Mouse (Mus musculus): Measurements from ENCODE around the gene Rara.

Gene Rara

DNA sequence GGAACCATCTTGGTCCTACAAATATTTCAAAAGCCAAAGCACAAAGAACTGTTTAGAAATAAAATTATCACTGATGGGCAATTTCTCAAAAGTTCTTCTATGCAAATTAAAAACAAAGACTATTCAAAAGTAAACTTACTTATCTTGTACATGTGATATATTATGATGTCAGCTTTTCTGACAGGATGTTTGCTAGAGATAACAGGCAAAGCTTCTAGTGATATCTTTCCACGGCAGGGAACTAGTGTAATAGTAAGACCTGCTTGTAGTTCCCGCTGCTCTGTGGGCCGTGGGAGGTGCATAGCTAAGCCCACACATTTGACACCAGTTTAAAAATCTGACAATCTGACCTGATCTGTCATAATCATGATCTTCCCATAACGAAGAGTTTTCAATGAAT, 82.5 kb downstream of the Rara start:
- DNase-seq: no peak

DNA sequence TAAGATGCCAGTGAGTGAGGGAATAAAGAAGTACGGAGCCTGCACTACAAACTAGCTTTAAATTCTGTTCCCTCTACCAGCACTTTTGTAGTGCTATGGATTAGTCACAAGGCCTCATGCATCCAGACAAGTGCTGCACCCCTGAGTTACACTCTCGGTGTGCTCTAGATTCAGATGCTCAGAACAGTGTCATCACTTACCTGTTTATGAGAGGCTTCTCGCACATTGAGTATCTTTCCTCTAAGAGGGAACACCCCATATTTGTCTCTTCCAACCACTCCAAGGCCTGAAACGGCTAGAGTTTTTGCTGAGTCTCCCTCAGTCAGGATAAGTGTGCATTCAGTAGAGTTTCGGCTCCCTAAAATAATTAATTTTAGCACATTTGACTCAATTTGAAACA, 83.1 kb downstream of the Rara start:
- DNase-seq: no peak

DNA sequence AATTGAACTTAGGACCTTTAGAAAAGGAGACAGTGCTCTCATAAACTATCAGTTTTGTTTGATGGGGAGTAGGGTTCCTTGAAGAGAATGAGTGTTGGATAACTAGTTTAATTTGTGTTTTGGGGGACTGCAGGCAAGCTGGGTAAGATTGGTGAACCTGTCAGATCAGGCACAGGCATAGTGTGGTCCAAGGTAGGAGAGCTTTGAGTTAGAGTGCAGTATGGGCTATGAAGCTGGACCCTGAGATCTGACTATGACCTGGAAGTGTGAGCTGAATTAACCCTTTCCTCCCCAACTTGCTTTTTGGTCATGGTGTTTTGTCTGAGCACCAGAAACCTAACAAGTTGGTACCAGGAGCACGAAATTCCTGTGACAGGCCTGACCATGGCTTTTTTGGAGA, 86.2 kb downstream of the Rara start:
- DNase-seq: no peak

DNA sequence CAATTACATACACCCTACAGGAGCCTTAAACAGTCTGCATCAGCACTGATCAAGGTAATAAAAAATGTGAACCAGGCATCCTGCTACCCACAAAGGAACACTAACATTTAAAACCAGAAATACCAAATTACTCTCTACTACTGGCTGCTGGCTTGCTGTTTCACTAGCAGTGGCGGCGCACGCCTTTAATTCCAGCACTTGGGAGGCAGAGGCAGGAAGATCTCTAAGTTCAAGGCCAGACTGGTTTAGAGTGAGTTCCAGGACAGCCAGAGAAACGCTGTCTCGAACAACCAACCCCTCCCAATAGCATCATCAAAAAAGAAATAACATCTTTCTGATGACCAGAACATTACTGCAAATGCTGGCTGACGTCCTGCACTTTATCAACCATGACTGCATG, 92.2 kb downstream of the Rara start:
- DNase-seq: no peak

DNA sequence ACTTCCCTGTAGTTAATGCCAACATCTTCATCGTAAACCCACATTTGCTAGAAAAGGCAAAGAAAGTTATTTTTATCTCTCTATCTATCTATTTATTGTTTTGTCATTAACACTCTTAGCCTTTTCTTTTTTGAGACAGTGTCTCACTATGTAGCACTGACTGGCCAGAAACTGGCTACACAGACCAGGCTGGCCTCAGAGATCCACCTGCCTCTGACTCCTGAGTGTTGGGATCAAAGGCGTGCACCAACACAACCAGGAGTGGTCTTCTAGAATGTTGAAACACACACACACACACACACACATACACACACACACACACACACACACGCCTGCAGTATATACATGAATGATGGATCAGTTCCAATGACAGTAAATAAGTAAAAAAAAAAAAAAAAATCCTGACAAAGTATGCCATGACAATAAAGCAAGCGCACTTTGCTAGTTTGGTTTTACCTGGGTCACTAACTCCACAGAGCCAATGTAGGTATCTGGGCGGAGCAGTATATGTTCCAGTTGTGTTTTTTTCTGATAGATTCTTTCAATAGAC, 94.8 kb downstream of the Rara start:
- DNase-seq: no peak

DNA sequence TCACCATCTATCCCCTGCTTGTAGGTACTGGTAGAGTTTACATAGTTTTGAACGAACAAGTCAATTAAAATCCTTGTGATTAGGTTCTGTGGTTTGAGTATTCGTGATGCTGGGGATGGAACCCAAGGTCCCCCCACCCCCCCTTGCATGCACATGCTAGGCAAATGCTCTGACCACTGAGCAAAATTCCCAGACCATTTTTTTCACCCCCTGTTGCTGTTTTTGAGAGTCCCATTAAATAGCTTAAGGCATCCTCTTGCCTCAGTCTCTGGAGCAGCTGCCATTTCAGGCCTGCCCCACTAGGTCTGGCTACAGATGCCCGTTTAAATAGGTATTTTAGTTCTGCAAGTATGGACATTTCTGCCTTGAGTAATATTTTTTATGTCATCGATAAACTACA, 95.5 kb downstream of the Rara start:
- DNase-seq: no peak

DNA sequence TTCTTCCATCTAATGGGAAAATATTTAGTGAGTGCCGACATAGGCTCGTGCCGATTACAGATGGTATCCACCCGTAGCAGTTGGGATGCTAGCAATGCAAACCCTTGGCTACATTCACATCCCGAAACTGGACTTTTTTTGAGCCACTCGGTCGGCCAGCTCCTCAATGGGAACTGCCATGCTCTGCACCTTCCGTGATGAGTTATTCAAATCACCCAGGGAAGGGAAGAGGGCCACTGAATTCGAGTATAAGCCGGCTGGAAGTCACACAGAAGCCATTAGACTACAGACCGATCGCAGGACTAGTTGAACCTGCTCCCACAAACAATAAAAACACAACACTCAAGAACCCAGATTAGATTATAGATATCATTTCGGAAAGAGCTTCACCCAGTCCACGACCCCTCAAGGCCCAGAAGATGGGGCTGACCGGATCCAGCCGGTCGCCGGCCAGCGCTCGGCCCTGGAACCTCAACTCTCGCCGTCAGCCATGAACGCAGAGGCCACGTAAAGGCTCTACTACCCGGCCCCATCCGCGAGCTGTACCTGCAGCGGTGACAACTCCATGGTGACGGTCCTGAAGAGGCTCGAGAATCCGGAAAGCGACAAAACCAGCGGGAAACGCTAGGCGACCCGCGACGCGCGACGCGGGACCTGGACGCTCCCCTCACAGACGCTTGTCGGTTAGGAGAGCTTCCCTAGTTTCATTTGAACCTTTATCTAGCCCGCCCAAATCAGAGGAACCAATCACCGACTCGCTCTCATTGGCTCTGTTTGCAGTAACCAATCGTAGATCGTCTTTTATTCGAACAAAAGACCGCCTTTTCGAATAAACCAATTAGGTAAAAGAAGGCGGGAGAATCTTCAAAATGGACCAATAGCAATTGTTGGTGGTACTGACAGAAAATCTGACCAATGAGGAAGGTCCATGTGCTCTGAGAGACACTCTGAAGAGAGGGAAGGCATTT, 96.2 kb downstream of the Rara start, which contains the start of gene Top2a:
TSS of gene Top2a (minus strand) at position 690 of the 968 bp plus-strand sequence.
- peak; percentile 86 to 99 for DNase-seq
